Mouse (Mus musculus) forebrain, postnatal 0 days (tissue): Measurements from ENCODE around the gene Cbl. TPM values are rescaled to one million over a fixed set of nuclear protein-coding genes. Genes with fewer than 3 reads are reported as not detected.

Experiments
- ATAC-seq: fragments of 200-750 bp; cut with Nextera tagmentation; 2 replicates; pipeline ENCODE4 v1.8.0; 2017; ENCODE audit warnings: mild to moderate bottlenecking, moderate library complexity
- DNase-seq: peaks from one replicate; pipeline ENCODE4 v3.0.0-alpha.2; 2015
- H3K27ac ChIP-seq: fragments of 300-500 bp; sonication (generic); 2 replicates; pipeline ENCODE4 v1.5.1; 2014; ENCODE audit warnings: low read depth, mild to moderate bottlenecking, antibody characterized with exemption, low read length, moderate library complexity, mixed read lengths
- H3K27me3 ChIP-seq: fragments of 300-500 bp; sonication (generic); 2 replicates; pipeline ENCODE4 v1.6.1; 2014; ENCODE audit warnings: mild to moderate bottlenecking, low read length, mixed read lengths; ENCODE audit not compliant: insufficient read depth
- H3K36me3 ChIP-seq: fragments of 300-500 bp; sonication (generic); 2 replicates; pipeline ENCODE4 v1.6.1; 2014; ENCODE audit warnings: mild to moderate bottlenecking, moderate library complexity; ENCODE audit not compliant: insufficient read depth
- H3K4me1 ChIP-seq: fragments of 300-500 bp; sonication (generic); 2 replicates; pipeline ENCODE4 v1.6.1; 2014; ENCODE audit warnings: antibody characterized with exemption; ENCODE audit not compliant: insufficient read depth
- H3K4me2 ChIP-seq: fragments of 300-500 bp; sonication (generic); 2 replicates; pipeline ENCODE4 v1.6.1; 2014; ENCODE audit warnings: low read depth, mild to moderate bottlenecking, moderate library complexity
- H3K4me3 ChIP-seq: fragments of 300-500 bp; sonication (generic); 2 replicates; pipeline ENCODE4 v1.5.1; 2014; ENCODE audit warnings: low read depth, low read length, mixed read lengths
- H3K9ac ChIP-seq: fragments of 300-500 bp; sonication (generic); 2 replicates; pipeline ENCODE4 v1.6.1; 2014; ENCODE audit warnings: mild to moderate bottlenecking
- H3K9me3 ChIP-seq: fragments of 300-500 bp; sonication (generic); 2 replicates; pipeline ENCODE4 v1.6.1; 2016; ENCODE audit warnings: low read length
- CTCF ChIP-seq: sonication (generic); IDR thresholded peaks from 2 replicates; pipeline ENCODE4 v1.5.1; 2016; ENCODE audit warnings: antibody characterized with exemption, control low read depth, low read depth
- WGBS: fragments of 180-500 bp; shearing (Covaris S2); extraction: QIAGEN DNeasy Blood & Tissue Kit; methylation state at CpG from one replicate; pipeline ENCODE4 v1.1.7; 2014; 5-methylcytosine and 5-hydroxymethylcytosine counted together
- polyA plus RNA-seq: library from polyadenylated mRNA; unstranded; fragments of >200 nt; fragmentation: Nextera tagmentation; extraction: Ambion mirVana; gene quantifications from 2 replicates; pipeline ENCODE4 v1.2.1, GENCODE M21; 2015
- total RNA-seq: library from RNA; depleted of rRNA; stranded (reverse); fragments of >200 nt; gene quantifications from 2 replicates; pipeline ENCODE4 v1.2.3, GENCODE M21; 2014

Cbl gene
- total and polyA plus RNA-seq, 2 experiments from 2014 or later = 14.4 to 24.4 TPM

GRCm38 (mm10) chr9:44141951-44142350, 91.9 kb downstream of the Cbl start:
- no peak for ATAC-seq
- H3K9me3 ChIP-seq = no peaks in the 10 kb centered on the region
- H3K36me3 ChIP-seq = peaks cover 23% of the 10 kb centered on the region
- H3K4me3 ChIP-seq = no peak overlapping the region
- H3K4me1 ChIP-seq = no peaks in the 10 kb centered on the region
- H3K27ac ChIP-seq = no peak overlapping the region
- no peaks in the 10 kb centered on the region for H3K27me3 ChIP-seq
- TF ChIP-seq CTCF = no peak
- H3K9ac ChIP-seq = no peak overlapping the region
- 63% methylated on average over 5 of the region's 5 CpGs for WGBS
- no peak for DNase-seq
- no peak overlapping the region for H3K4me2 ChIP-seq

GRCm38 (mm10) chr9:44137846-44138245, 96.0 kb downstream of the Cbl start:
- H3K9ac ChIP-seq = no peak overlapping the region
- ATAC-seq (no peak), DNase-seq (no peak)
- no peak overlapping the region for H3K4me3 ChIP-seq
- WGBS = 67% methylated on average over 4 of the region's 4 CpGs
- no peak overlapping the region for H3K4me2 ChIP-seq
- no peaks in the 10 kb centered on the region for H3K9me3 ChIP-seq
- TF ChIP-seq CTCF = no peak
- H3K27me3 ChIP-seq = peaks cover 16% of the 10 kb centered on the region
- peaks cover 8% of the 10 kb centered on the region; the same call in 1 of the 2 replicates for H3K4me1 ChIP-seq
- H3K27ac ChIP-seq = no peak overlapping the region
- 0 out of 2 replicates have a peak, but pooled peaks cover 3% of the 10 kb centered on the region for H3K36me3 ChIP-seq

- H3K27me3 ChIP-seq = peaks cover 22% of the 10 kb centered on the region
- 42% methylated on average over 7 of the region's 7 CpGs for WGBS
- no peak overlapping the region for H3K4me3 ChIP-seq
- no peak overlapping the region for H3K27ac ChIP-seq
- no peak for TF ChIP-seq CTCF
- H3K4me2 ChIP-seq = peak overlapping the region; percentile 86
- peaks cover 8% of the 10 kb centered on the region; the same call in 1 of the 2 replicates for H3K4me1 ChIP-seq
- no peak overlapping the region for H3K9ac ChIP-seq
- no peaks in the 10 kb centered on the region for H3K9me3 ChIP-seq
- ATAC-seq (no peak), DNase-seq (no peak)
- no peaks in the 10 kb centered on the region for H3K36me3 ChIP-seq
These were observed 98.0 kb downstream of the Cbl start for GRCm38 (mm10) chr9:44135731-44136411.

- Histone ChIP-seq H3K27ac (no peak overlapping the region), H3K9ac (peak overlapping the region; percentile 2; the same call in 1 of the 2 replicates), H3K4me2 (peak overlapping the region; percentile 86), H3K27me3 (peaks cover 23% of the 10 kb centered on the region), H3K4me3 (peak overlapping the region; percentile 41), H3K36me3 (no peaks in the 10 kb centered on the region), H3K4me1 (peaks cover 8% of the 10 kb centered on the region; the same call in 1 of the 2 replicates), H3K9me3 (no peaks in the 10 kb centered on the region)
- no peak for TF ChIP-seq CTCF
- 3% methylated on average over 49 of the region's 49 CpGs for WGBS
- DNase-seq (peak; percentile 34), ATAC-seq (peak; percentile 21)
These were observed 98.8 kb downstream of the Cbl start for GRCm38 (mm10) chr9:44134851-44135730.

GRCm38 (mm10) chr9:44134101-44134850, 99.6 kb downstream of the Cbl start, which contains the start of gene Mcam:
Mcam (plus strand) TSS chr9:44134469.
- no peaks in the 10 kb centered on the region for H3K9me3 ChIP-seq
- peak within 1 kb of the TSS; percentile 41 for H3K4me3 ChIP-seq
- 3% methylated on average over 44 of the region's 55 CpGs for WGBS
- peak within 1 kb of the TSS; percentile 2; the same call in 1 of the 2 replicates for H3K9ac ChIP-seq
- H3K27ac ChIP-seq = no peak within 1 kb of the TSS
- TF ChIP-seq CTCF = no peak
- peaks cover 8% of the 10 kb centered on the region; the same call in 1 of the 2 replicates for H3K4me1 ChIP-seq
- peak; percentile 67 for DNase-seq
- ATAC-seq = peak; percentile 51
- H3K4me2 ChIP-seq = peak within 1 kb of the TSS; percentile 86
- no peaks in the 10 kb centered on the region for H3K36me3 ChIP-seq
- peaks cover 23% of the 10 kb centered on the region for H3K27me3 ChIP-seq

GRCm38 (mm10) chr9:44133287-44133686, 100.6 kb downstream of the Cbl start:
- no peaks in the 10 kb centered on the region for H3K36me3 ChIP-seq
- 18% methylated on average over 2 of the region's 2 CpGs for WGBS
- H3K4me2 ChIP-seq = no peak overlapping the region
- H3K4me1 ChIP-seq = peaks cover 8% of the 10 kb centered on the region; the same call in 1 of the 2 replicates
- H3K4me3 ChIP-seq = no peak overlapping the region
- DNase-seq = no peak
- H3K9me3 ChIP-seq = no peaks in the 10 kb centered on the region
- no peak for TF ChIP-seq CTCF
- H3K27me3 ChIP-seq = peaks cover 23% of the 10 kb centered on the region
- H3K27ac ChIP-seq = no peak overlapping the region
- H3K9ac ChIP-seq = no peak overlapping the region
- ATAC-seq = no peak
